Mouse (Mus musculus): ENCODE measurements around the gene Ubr1.

DNA sequence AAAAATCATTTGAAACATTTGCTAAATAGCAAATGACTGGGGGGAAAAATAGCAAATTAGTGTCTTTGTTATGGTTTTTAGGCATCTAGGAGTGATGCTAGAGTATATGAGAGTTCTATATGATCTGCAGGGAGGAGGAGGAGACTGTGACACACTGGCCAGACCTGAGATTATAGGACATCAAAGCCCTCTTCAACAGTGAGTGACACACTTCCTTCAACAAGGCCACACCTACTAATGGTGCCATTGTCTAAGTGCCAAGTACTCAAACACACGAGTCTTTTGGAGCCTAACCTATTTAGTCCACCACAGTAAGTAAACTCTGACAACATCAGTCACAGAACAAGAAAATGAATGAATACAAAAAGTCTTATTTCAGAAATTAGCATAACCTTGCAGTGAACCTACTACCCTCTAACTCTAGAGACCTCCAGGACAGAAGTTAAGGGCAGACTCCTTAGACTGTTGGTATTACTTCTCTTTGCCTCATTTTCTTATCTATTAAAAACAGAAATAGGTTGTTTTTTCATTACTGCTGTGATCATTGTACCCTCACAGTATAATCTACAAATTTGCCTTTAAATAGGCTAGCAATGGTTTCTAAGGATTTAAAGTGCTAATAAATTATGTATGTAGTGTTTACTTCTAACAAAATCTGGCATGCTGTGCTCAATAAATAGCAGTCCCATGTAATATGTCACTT is 143.4 kb downstream of the Ubr1 start:
- TF ChIP-seq POLR2A (IDR thresholded peaks at IDR 0.05; ENCODE audit: extremely low read depth, insufficient read depth, low read length) (no peak), CTCF (IDR thresholded peaks at IDR 0.05; ENCODE audit: low read depth, low read length) (no peak)
